Mouse (Mus musculus) forebrain, embryonic 15.5 days (tissue): ENCODE data around the gene Rcn1. TPM values are rescaled to one million over a fixed set of nuclear protein-coding genes. Genes with fewer than 3 reads are reported as not detected.
A peak's percentile ranks its signal among the peaks of the same experiment; 100 is the strongest.

Source experiments
- ATAC-seq: fragments of 200-750 bp; cut with Nextera tagmentation; replicated peaks from 2 replicates; pipeline ENCODE4 v1.8.0; 2017; ENCODE audit warnings: mild to moderate bottlenecking, moderate TSS enrichment, moderate library complexity
- H3K27ac ChIP-seq: fragments of 300-500 bp; sonication (generic); replicated peaks from 2 replicates; pipeline ENCODE4 v1.5.1; 2015; ENCODE audit warnings: mild to moderate bottlenecking, inconsistent platforms
- H3K27me3 ChIP-seq: fragments of 300-500 bp; sonication (generic); 2 replicates; pipeline ENCODE4 v1.6.1; 2015; ENCODE audit warnings: inconsistent platforms
- H3K36me3 ChIP-seq: fragments of 300-500 bp; sonication (generic); 2 replicates; pipeline ENCODE4 v1.6.1; 2015; ENCODE audit warnings: mild to moderate bottlenecking, inconsistent platforms
- H3K4me1 ChIP-seq: fragments of 300-500 bp; sonication (generic); 2 replicates; pipeline ENCODE4 v1.6.1; 2015; ENCODE audit warnings: inconsistent platforms
- H3K4me2 ChIP-seq: fragments of 300-500 bp; sonication (generic); replicated peaks from 2 replicates; pipeline ENCODE4 v1.6.1; 2015; ENCODE audit warnings: mild to moderate bottlenecking, inconsistent platforms
- H3K4me3 ChIP-seq: fragments of 300-500 bp; sonication (generic); 2 replicates; pipeline ENCODE4 v1.5.1; 2015; ENCODE audit warnings: mild to moderate bottlenecking, inconsistent platforms
- H3K9ac ChIP-seq: fragments of 300-500 bp; sonication (generic); replicated peaks from 2 replicates; pipeline ENCODE4 v1.6.1; 2015; ENCODE audit warnings: mild to moderate bottlenecking, inconsistent platforms
- H3K9me3 ChIP-seq: fragments of 300-500 bp; sonication (generic); 2 replicates; pipeline ENCODE4 v1.6.1; 2016; ENCODE audit warnings: inconsistent platforms
- WGBS: fragments of 180-500 bp; shearing (Covaris S2); methylation state at CpG from one replicate; pipeline ENCODE4 v1.1.7; 2015; ENCODE audit warnings: mixed read lengths; 5-methylcytosine and 5-hydroxymethylcytosine counted together
- polyA plus RNA-seq: library from polyadenylated mRNA; unstranded; fragments of >200 nt; fragmentation: Nextera tagmentation; extraction: Ambion mirVana; gene quantifications from 2 replicates; pipeline ENCODE4 v1.2.1, GENCODE M21; 2015

Gene Rcn1
- polyA plus RNA-seq, 1 experiment from 2014 or later, result 53.8 TPM

- Histone ChIP-seq H3K4me2 (no peak overlapping the region), H3K9ac (no peak overlapping the region)
Measured at GRCm38 (mm10) chr2:105416660-105417348, 17.7 kb upstream of the Rcn1 start.

DNA sequence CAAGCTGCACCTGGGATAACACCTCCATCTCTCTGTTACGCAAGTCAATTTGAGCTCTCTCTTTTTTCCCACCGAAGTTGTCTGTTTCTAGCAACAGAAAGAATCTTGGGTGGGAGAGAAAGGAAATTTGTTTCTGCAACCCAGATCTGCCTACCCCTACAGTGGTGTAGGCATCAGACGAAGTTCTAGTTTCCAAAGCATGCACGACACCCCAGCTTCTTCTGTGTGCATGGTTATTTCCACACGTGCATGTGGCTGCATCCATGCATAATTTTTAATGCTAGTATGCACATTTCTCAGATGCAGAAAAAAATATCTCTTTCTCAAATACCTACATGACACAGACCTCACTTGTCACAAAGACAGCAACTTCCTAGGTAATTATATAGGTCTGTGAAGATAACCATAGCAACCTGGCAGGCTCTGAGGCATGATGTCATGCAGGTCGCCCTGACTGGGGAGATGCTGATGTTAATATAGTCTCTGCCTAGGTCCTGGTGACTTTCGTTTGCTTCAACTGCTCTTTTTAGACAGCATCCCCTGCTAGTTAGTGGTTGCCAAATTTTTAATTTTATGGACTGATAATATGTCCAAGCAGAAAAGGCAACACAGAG, 17.0 kb upstream of the Rcn1 start:
- peaks cover 22% of the 10 kb centered on the region for H3K4me1 ChIP-seq
- 41% methylated on average over 7 of the region's 7 CpGs for WGBS
- no peak overlapping the region for H3K4me3 ChIP-seq
- H3K9me3 ChIP-seq, result no peaks in the 10 kb centered on the region
- H3K4me2 ChIP-seq, result no peak overlapping the region
- H3K27ac ChIP-seq, result peak overlapping the region; percentile 45
- H3K27me3 ChIP-seq, result no peaks in the 10 kb centered on the region
- ATAC-seq, result peak; percentile 73
- H3K36me3 ChIP-seq, result no peaks in the 10 kb centered on the region
- no peak overlapping the region for H3K9ac ChIP-seq

More at GRCm38 (mm10) chr2:105416660-105417348, 17.7 kb upstream of the Rcn1 start:
- peak; percentile 56 for ATAC-seq
- Histone ChIP-seq H3K27me3 (no peaks in the 10 kb centered on the region), H3K9me3 (no peaks in the 10 kb centered on the region), H3K27ac (peak overlapping the region; percentile 45), H3K4me3 (no peak overlapping the region), H3K4me1 (peaks cover 22% of the 10 kb centered on the region), H3K36me3 (no peaks in the 10 kb centered on the region)
- WGBS, result 31% methylated on average over 8 of the region's 8 CpGs

DNA sequence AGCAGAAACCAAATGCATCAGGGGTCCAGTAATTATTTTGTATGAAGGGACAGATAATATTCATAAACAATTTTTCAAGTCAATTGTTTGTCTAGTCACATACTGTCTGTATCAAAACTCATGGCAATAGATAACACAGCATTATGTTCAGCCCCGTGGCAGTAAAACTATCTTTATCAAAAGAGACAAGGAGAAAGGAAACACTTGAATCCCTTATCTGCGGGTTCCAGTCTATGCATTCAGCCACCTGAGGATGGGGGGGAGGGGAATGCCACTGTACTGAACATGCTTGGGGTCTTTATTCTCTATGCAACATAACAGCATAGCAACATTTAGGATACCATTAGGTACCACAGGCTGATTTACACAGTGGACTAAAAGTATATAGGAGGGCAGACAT, 15.2 kb upstream of the Rcn1 start:
- Histone ChIP-seq H3K4me1 (peaks cover 22% of the 10 kb centered on the region), H3K36me3 (no peaks in the 10 kb centered on the region), H3K4me3 (no peak overlapping the region), H3K27me3 (no peaks in the 10 kb centered on the region), H3K9ac (no peak overlapping the region), H3K4me2 (no peak overlapping the region), H3K9me3 (no peaks in the 10 kb centered on the region), H3K27ac (no peak overlapping the region)
- ATAC-seq, result no peak
- WGBS, result 87% methylated on average over 2 of the region's 2 CpGs

GRCm38 (mm10) chr2:105409253-105409652, 10.1 kb upstream of the Rcn1 start:
- Histone ChIP-seq H3K4me2 (no peak overlapping the region), H3K4me1 (no peaks in the 10 kb centered on the region), H3K9ac (no peak overlapping the region), H3K9me3 (no peaks in the 10 kb centered on the region), H3K36me3 (no peaks in the 10 kb centered on the region), H3K27ac (no peak overlapping the region), H3K4me3 (no peak overlapping the region), H3K27me3 (no peaks in the 10 kb centered on the region)
- 82% methylated on average over 1 of the region's 1 CpGs for WGBS
- no peak for ATAC-seq

- H3K36me3 ChIP-seq, result no peaks in the 10 kb centered on the region
- WGBS, result 46% methylated on average over 4 of the region's 4 CpGs
- H3K4me2 ChIP-seq, result no peak overlapping the region
- H3K27me3 ChIP-seq, result no peaks in the 10 kb centered on the region
- H3K4me1 ChIP-seq, result no peaks in the 10 kb centered on the region
- no peak overlapping the region for H3K9ac ChIP-seq
- 0 out of 2 replicates have a peak, but pooled peaks have one; percentile 51 for ATAC-seq
- H3K9me3 ChIP-seq, result no peaks in the 10 kb centered on the region
- H3K4me3 ChIP-seq, result no peak overlapping the region
- H3K27ac ChIP-seq, result no peak overlapping the region
Measured at GRCm38 (mm10) chr2:105408511-105408910, 9.4 kb upstream of the Rcn1 start.

GRCm38 (mm10) chr2:105402180-105402579, 3.1 kb upstream of the Rcn1 start:
- ATAC-seq, result no peak
- Histone ChIP-seq H3K4me3 (no peak overlapping the region), H3K9ac (no peak overlapping the region), H3K27me3 (no peaks in the 10 kb centered on the region), H3K27ac (no peak overlapping the region), H3K36me3 (no peaks in the 10 kb centered on the region), H3K9me3 (no peaks in the 10 kb centered on the region), H3K4me2 (no peak overlapping the region), H3K4me1 (peaks cover 21% of the 10 kb centered on the region)
- WGBS, result 96% methylated on average over 2 of the region's 2 CpGs

DNA sequence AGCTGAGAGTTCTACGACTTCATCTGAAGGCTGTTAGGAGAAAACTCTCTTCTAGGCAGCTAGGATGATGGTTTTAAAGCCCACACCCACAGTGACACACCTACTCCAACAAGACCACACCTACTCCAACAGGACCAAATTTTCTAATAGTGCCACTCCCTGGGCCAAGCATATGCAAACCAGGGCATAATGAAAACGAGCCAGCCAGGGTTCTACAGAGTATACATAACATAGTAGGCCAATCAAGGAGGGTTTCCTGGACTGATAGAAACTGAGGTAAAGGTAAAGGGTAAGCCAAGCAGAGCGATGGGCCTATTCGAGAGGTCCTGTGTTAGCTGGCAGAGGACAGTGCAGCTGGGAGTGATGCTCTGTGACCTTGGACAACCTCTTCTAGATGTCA, 1.4 kb upstream of the Rcn1 start:
- 91% methylated on average over 4 of the region's 4 CpGs for WGBS
- H3K9ac ChIP-seq, result no peak overlapping the region
- H3K4me1 ChIP-seq, result peaks cover 22% of the 10 kb centered on the region
- H3K4me3 ChIP-seq, result no peak overlapping the region
- H3K36me3 ChIP-seq, result no peaks in the 10 kb centered on the region
- H3K27ac ChIP-seq, result no peak overlapping the region
- H3K9me3 ChIP-seq, result no peaks in the 10 kb centered on the region
- no peak overlapping the region for H3K4me2 ChIP-seq
- H3K27me3 ChIP-seq, result no peaks in the 10 kb centered on the region
- ATAC-seq, result no peak

GRCm38 (mm10) chr2:105398636-105399084, 459 bp downstream of the Rcn1 start:
- Histone ChIP-seq H3K36me3 (no peaks in the 10 kb centered on the region), H3K9ac (peak overlapping the region; percentile 68), H3K4me2 (peak overlapping the region; percentile 94), H3K4me3 (peak overlapping the region; percentile 62), H3K4me1 (peaks cover 22% of the 10 kb centered on the region), H3K27me3 (no peaks in the 10 kb centered on the region), H3K27ac (peak overlapping the region; percentile 75), H3K9me3 (no peaks in the 10 kb centered on the region)
- peak; percentile 62 for ATAC-seq
- under 1% methylated on average over 31 of the region's 31 CpGs for WGBS

DNA sequence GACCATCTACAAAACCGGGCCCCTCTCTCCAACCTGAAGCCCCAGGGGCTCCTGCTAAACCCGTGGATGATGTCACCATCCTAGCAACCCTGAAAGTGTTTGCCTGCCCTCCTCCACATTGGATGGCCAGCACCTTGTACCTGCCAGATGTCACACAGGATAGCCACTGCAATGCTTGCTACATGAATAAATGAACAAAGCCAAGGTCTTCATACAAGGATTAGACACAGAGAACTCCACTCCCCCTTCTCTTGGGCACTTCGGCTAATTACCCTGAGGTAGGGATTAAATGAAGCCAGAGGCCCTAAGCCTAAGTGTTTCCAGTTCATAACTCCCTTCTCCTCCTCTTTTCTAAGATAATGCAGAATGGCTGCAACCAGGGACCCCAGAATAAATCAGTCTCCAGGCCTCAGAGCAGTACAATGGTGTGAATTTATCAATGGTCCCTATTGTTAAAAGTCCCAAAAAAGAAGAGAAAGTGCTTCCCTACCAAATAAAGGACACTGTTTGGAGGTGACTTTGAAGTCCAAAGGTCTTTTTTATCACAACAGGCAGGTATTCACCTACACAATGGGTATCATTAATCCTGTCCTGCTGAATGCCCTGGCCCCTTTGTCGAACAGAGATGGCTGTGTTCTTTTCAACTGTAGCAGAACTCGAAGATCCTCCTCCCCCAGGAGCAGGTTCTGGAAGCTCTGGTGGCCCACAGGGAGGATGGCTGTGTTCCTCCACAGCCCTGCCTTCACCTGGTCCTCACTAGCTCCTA, 1.5 kb downstream of the Rcn1 start:
- Histone ChIP-seq H3K4me3 (peak overlapping the region; percentile 62), H3K9ac (no peak overlapping the region; the same call in 1 of the 2 replicates), H3K4me1 (peaks cover 22% of the 10 kb centered on the region), H3K27me3 (no peaks in the 10 kb centered on the region), H3K27ac (no peak overlapping the region), H3K9me3 (no peaks in the 10 kb centered on the region), H3K36me3 (no peaks in the 10 kb centered on the region), H3K4me2 (peak overlapping the region; percentile 94)
- ATAC-seq, result no peak
- WGBS, result 14% methylated on average over 5 of the region's 5 CpGs

GRCm38 (mm10) chr2:105396066-105396465, 3.1 kb downstream of the Rcn1 start:
- 96% methylated on average over 9 of the region's 9 CpGs for WGBS
- H3K9me3 ChIP-seq, result no peaks in the 10 kb centered on the region
- no peak overlapping the region for H3K27ac ChIP-seq
- no peaks in the 10 kb centered on the region for H3K36me3 ChIP-seq
- H3K9ac ChIP-seq, result no peak overlapping the region
- no peak overlapping the region for H3K4me2 ChIP-seq
- no peaks in the 10 kb centered on the region for H3K27me3 ChIP-seq
- no peak for ATAC-seq
- H3K4me1 ChIP-seq, result peaks cover 22% of the 10 kb centered on the region
- H3K4me3 ChIP-seq, result no peak overlapping the region

GRCm38 (mm10) chr2:105394375-105394774, 4.7 kb downstream of the Rcn1 start:
- whole genome bisulfite sequencing, result 95% methylated on average over 4 of the region's 4 CpGs
- peaks cover 16% of the 10 kb centered on the region for H3K4me1 ChIP-seq

GRCm38 (mm10) chr2:105392514-105392913, 6.6 kb downstream of the Rcn1 start:
- H3K4me1 ChIP-seq, result peaks cover 4% of the 10 kb centered on the region; the same call in 1 of the 2 replicates
- no peaks in the 10 kb centered on the region for H3K27me3 ChIP-seq
- H3K36me3 ChIP-seq, result no peaks in the 10 kb centered on the region
- WGBS, result 67% methylated on average over 2 of the region's 2 CpGs
- H3K4me3 ChIP-seq, result no peak overlapping the region
- no peaks in the 10 kb centered on the region for H3K9me3 ChIP-seq
- no peak overlapping the region for H3K27ac ChIP-seq
- H3K9ac ChIP-seq, result no peak overlapping the region
- H3K4me2 ChIP-seq, result no peak overlapping the region
- no peak for ATAC-seq

More at GRCm38 (mm10) chr2:105394375-105394774, 4.7 kb downstream of the Rcn1 start:
- no peaks in the 10 kb centered on the region for H3K36me3 ChIP-seq
- H3K9ac ChIP-seq, result no peak overlapping the region
- no peak for ATAC-seq
- no peaks in the 10 kb centered on the region for H3K27me3 ChIP-seq
- H3K4me2 ChIP-seq, result no peak overlapping the region
- H3K27ac ChIP-seq, result no peak overlapping the region
- H3K9me3 ChIP-seq, result no peaks in the 10 kb centered on the region
- no peak overlapping the region for H3K4me3 ChIP-seq
